Mouse (Mus musculus) MEL (cell line): ENCODE data around the gene 1700017B05Rik. TPM values are rescaled to one million over a fixed set of nuclear protein-coding genes. Genes with fewer than 3 reads are reported as not detected.

Source experiments
- DNase-seq: peaks from one replicate; pipeline ENCODE4 v3.0.0; 2011; ENCODE audit warnings: low read depth, low spot score
- H3K27ac ChIP-seq: 2 replicates; pipeline ENCODE4 v1.5.1; 2012; ENCODE audit warnings: low read depth, mild to moderate bottlenecking, control low read depth, low read length, moderate library complexity; ENCODE audit not compliant: control insufficient read depth
- H3K27me3 ChIP-seq, 2 experiments: fragments of 150-350 bp in 1 of 2; sonication (generic) in 1 of 2; 2 replicates each; pipeline ENCODE4 v1.6.1; 2012; ENCODE audit warnings: low read length in 2 of 2, mild to moderate bottlenecking in 2 of 2, improper control_type of control experiment in 1 of 2, moderate library complexity in 1 of 2; ENCODE audit not compliant: insufficient read depth in 2 of 2, control insufficient read depth in 1 of 2
- H3K36me3 ChIP-seq, 2 experiments: 2 replicates each; pipeline ENCODE4 v1.6.1; 2012 to 2014; ENCODE audit warnings: low read length in 2 of 2, improper control_type of control experiment in 1 of 2, inconsistent platforms in 1 of 2, mild to moderate bottlenecking in 1 of 2; ENCODE audit not compliant: insufficient read depth in 2 of 2, control insufficient read depth in 1 of 2
- H3K4me1 ChIP-seq, 2 experiments: fragments of 150-350 bp in 1 of 2; sonication (generic) in 1 of 2; 2 replicates each; pipeline ENCODE4 v1.6.1; 2012; ENCODE audit warnings: low read length in 2 of 2, improper control_type of control experiment in 1 of 2, mild to moderate bottlenecking in 1 of 2; ENCODE audit not compliant: insufficient read depth in 2 of 2, control insufficient read depth in 1 of 2
- H3K4me3 ChIP-seq, 2 experiments: fragments of 150-350 bp in 1 of 2; sonication (generic) in 1 of 2; 2 replicates each; pipeline ENCODE4 v1.5.1; 2012; ENCODE audit warnings: low read depth in 2 of 2, low read length in 2 of 2, mild to moderate bottlenecking in 2 of 2, moderate library complexity in 2 of 2, control low read depth in 1 of 2, improper control_type of control experiment in 1 of 2; ENCODE audit not compliant: control insufficient read depth in 1 of 2, insufficient read depth in 1 of 2
- H3K79me2 ChIP-seq: 2 replicates; pipeline ENCODE4 v1.6.1; 2012; ENCODE audit warnings: mild to moderate bottlenecking, low read length, moderate library complexity; ENCODE audit not compliant: control insufficient read depth, poor library complexity, insufficient read depth
- H3K9ac ChIP-seq: 2 replicates; pipeline ENCODE4 v1.6.1; 2012; ENCODE audit warnings: low read depth, mild to moderate bottlenecking, control low read depth, low read length, moderate library complexity; ENCODE audit not compliant: control insufficient read depth, poor library complexity, severe bottlenecking
- H3K9me3 ChIP-seq: fragments of 150-350 bp; sonication (generic); replicated peaks from 2 replicates; pipeline ENCODE4 v1.6.1; 2012; ENCODE audit warnings: mild to moderate bottlenecking, low read length, improper control_type of control experiment, moderate library complexity; ENCODE audit not compliant: insufficient read depth
- BHLHE40 ChIP-seq: IDR thresholded peaks from 2 replicates; pipeline ENCODE4 v1.6.1; 2012; ENCODE audit warnings: low read depth, mild to moderate bottlenecking, inconsistent platforms, low read length, improper control_type of control experiment, borderline replicate concordance
- CHD2 ChIP-seq: IDR thresholded peaks from 2 replicates; pipeline ENCODE4 v1.6.1; 2011; ENCODE audit warnings: low read length, improper control_type of control experiment
- ELF1 ChIP-seq: IDR thresholded peaks from 2 replicates; pipeline ENCODE4 v1.6.1; 2014; ENCODE audit warnings: low read depth, mild to moderate bottlenecking, inconsistent platforms, low read length, improper control_type of control experiment, moderate library complexity
- EP300 ChIP-seq, 2 experiments: IDR thresholded peaks; 2 replicates each; pipeline ENCODE4 v1.6.1; 2011; ENCODE audit warnings: improper control_type of control experiment in 2 of 2, low read length in 2 of 2, low read depth in 1 of 2, mild to moderate bottlenecking in 1 of 2
- ETS1 ChIP-seq: IDR thresholded peaks from 2 replicates; pipeline ENCODE4 v1.6.1; 2012; ENCODE audit warnings: low read depth, mild to moderate bottlenecking, inconsistent platforms, low read length, improper control_type of control experiment, moderate library complexity
- GABPA ChIP-seq: IDR thresholded peaks from 2 replicates; pipeline ENCODE4 v1.6.1; 2012; ENCODE audit warnings: low read depth, mild to moderate bottlenecking, inconsistent platforms, low read length, improper control_type of control experiment, moderate library complexity
- GATA1 ChIP-seq: IDR thresholded peaks from 2 replicates; pipeline ENCODE4 v1.6.1; 2011; ENCODE audit warnings: low read depth, low read length, improper control_type of control experiment
- HCFC1 ChIP-seq: IDR thresholded peaks from 2 replicates; pipeline ENCODE4 v1.6.1; 2012; ENCODE audit warnings: low read depth, mild to moderate bottlenecking, inconsistent platforms, low read length, improper control_type of control experiment, moderate library complexity
- JUND ChIP-seq: IDR thresholded peaks from 2 replicates; pipeline ENCODE4 v1.6.1; 2011; ENCODE audit warnings: low read depth, mild to moderate bottlenecking, improper control_type of control experiment, low read length
- KAT2A ChIP-seq: conservative IDR thresholded peaks from 2 replicates; pipeline ENCODE4 v1.6.1; 2012; ENCODE audit warnings: low read depth, low read length, improper control_type of control experiment, inconsistent platforms
- MAFK ChIP-seq: IDR thresholded peaks from 2 replicates; pipeline ENCODE4 v1.6.1; 2011; ENCODE audit warnings: low read depth, mild to moderate bottlenecking, low read length, improper control_type of control experiment, borderline replicate concordance
- MAX ChIP-seq: IDR thresholded peaks from 2 replicates; pipeline ENCODE4 v1.6.1; 2011; ENCODE audit warnings: low read length, improper control_type of control experiment
- MEF2A ChIP-seq: IDR thresholded peaks from 2 replicates; pipeline ENCODE4 v1.6.1; 2014; ENCODE audit warnings: low read depth, mild to moderate bottlenecking, inconsistent platforms, low read length, improper control_type of control experiment; ENCODE audit not compliant: poor library complexity, insufficient replicate concordance, severe bottlenecking; ENCODE audit errors: extremely low read depth
- MXI1 ChIP-seq: IDR thresholded peaks from 2 replicates; pipeline ENCODE4 v1.6.1; 2011; ENCODE audit warnings: mild to moderate bottlenecking, low read depth, low read length, improper control_type of control experiment
- MYC ChIP-seq: IDR thresholded peaks from 2 replicates; pipeline ENCODE4 v1.6.1; 2011; ENCODE audit warnings: low read depth, mild to moderate bottlenecking, low read length, improper control_type of control experiment, moderate library complexity
- NRF1 ChIP-seq: IDR thresholded peaks from 2 replicates; pipeline ENCODE4 v1.6.1; 2014; ENCODE audit warnings: low read depth, mild to moderate bottlenecking, inconsistent platforms, low read length, improper control_type of control experiment, moderate library complexity; ENCODE audit not compliant: poor library complexity, insufficient read depth, severe bottlenecking
- POLR2AphosphoS5 ChIP-seq: IDR thresholded peaks from 2 replicates; pipeline ENCODE4 v1.6.1; 2012; ENCODE audit warnings: low read depth, borderline replicate concordance, mild to moderate bottlenecking, inconsistent platforms, low read length, moderate library complexity, mixed read lengths
- RCOR1 ChIP-seq: IDR thresholded peaks from 2 replicates; pipeline ENCODE4 v1.6.1; 2012; ENCODE audit warnings: low read depth, mild to moderate bottlenecking, inconsistent platforms, low read length, improper control_type of control experiment
- SMC3 ChIP-seq: IDR thresholded peaks from 2 replicates; pipeline ENCODE4 v1.6.1; 2011; ENCODE audit warnings: low read depth, low read length, improper control_type of control experiment
- TAL1 ChIP-seq: IDR thresholded peaks from 2 replicates; pipeline ENCODE4 v1.6.1; 2012; ENCODE audit warnings: mild to moderate bottlenecking, inconsistent platforms, low read length, moderate library complexity, mixed read lengths
- TBP ChIP-seq: IDR thresholded peaks from 2 replicates; pipeline ENCODE4 v1.8.0; 2011; ENCODE audit warnings: low read depth, low read length, improper control_type of control experiment
- TCF12 ChIP-seq: IDR thresholded peaks from 2 replicates; pipeline ENCODE4 v1.6.1; 2014; ENCODE audit warnings: low read depth, mild to moderate bottlenecking, inconsistent platforms, low read length, improper control_type of control experiment, moderate library complexity
- UBTF ChIP-seq: IDR thresholded peaks from 2 replicates; pipeline ENCODE4 v1.6.1; 2012; ENCODE audit warnings: low read depth, mild to moderate bottlenecking, inconsistent platforms, low read length, improper control_type of control experiment, moderate library complexity, borderline replicate concordance; ENCODE audit not compliant: insufficient read depth
- USF1 ChIP-seq: IDR thresholded peaks from 2 replicates; pipeline ENCODE4 v1.6.1; 2014; ENCODE audit warnings: low read depth, mild to moderate bottlenecking, inconsistent platforms, low read length, improper control_type of control experiment, moderate library complexity
- USF2 ChIP-seq, 2 experiments: IDR thresholded peaks; 2 replicates each; pipeline ENCODE4 v1.6.1; 2011 to 2012; ENCODE audit warnings: improper control_type of control experiment in 2 of 2, low read length in 2 of 2, borderline replicate concordance in 1 of 2, inconsistent platforms in 1 of 2, low read depth in 1 of 2, mild to moderate bottlenecking in 1 of 2; ENCODE audit not compliant: insufficient read depth in 1 of 2
- ZC3H11A ChIP-seq: IDR thresholded peaks from 2 replicates; pipeline ENCODE4 v1.6.1; 2012; ENCODE audit warnings: low read depth, mild to moderate bottlenecking, inconsistent platforms, low read length, improper control_type of control experiment
- ZKSCAN1 ChIP-seq: IDR thresholded peaks from 2 replicates; pipeline ENCODE4 v1.6.1; 2012; ENCODE audit warnings: low read depth, mild to moderate bottlenecking, inconsistent platforms, low read length, improper control_type of control experiment, moderate library complexity
- polyA plus RNA-seq, 2 experiments: library from polyadenylated mRNA; stranded (reverse) in 1 of 2; unstranded in 1 of 2; fragments of >175 nt in 1 of 2; fragments of >200 nt in 1 of 2; gene quantifications; 2 replicates each; pipeline versions ENCODE4 v1.2.1 to v1.2.4; 2012; ENCODE audit warnings: low replicate concordance in 2 of 2, low read depth in 1 of 2; ENCODE audit not compliant: insufficient read length in 2 of 2, insufficient read depth in 1 of 2, missing spikeins in 1 of 2
- total RNA-seq: library from RNA; depleted of rRNA; stranded (reverse); fragments of 300-350 nt; gene quantifications from 2 replicates; pipeline ENCODE4 v1.2.3, GENCODE M21; 2012

The 1700017B05Rik gene
- total and polyA plus RNA-seq, 3 experiments = 52.7 to 76.5 TPM; not detected in 1

DNA sequence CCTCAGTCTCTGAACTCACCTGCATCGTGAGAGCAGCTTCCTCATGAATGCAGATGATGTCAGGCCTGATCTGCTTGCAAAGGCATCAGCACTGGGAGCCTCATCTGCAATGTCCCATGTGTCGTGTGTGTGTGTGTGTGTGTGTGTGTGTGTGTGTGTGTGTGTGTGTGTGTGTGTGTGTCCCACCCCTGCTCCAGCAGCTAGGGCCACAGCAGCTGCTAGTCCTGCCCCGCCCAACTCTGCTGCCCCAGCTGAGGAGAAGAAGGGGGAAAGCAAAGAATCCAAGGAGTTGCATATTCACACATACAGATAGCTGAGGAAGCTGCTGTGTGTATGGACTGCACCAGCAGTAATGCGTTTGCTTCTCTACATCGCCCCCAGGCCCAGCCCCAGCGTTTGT is 45.2 kb downstream of the 1700017B05Rik start:
- H3K9me3 ChIP-seq = no peaks in the 10 kb centered on the region
- no peak for TF ChIP-seq POLR2AphosphoS5
- no peak for TF ChIP-seq ETS1
- no peak for TF ChIP-seq MXI1
- TF ChIP-seq TCF12 = no peak
- TF ChIP-seq ELF1 = no peak
- TF ChIP-seq ZKSCAN1 = no peak
- no peak for TF ChIP-seq MAX
- TF ChIP-seq MEF2A = no peak
- TF ChIP-seq KAT2A = no peak
- H3K79me2 ChIP-seq = no peaks in the 10 kb centered on the region
- H3K4me3 ChIP-seq = no peak overlapping the region
- H3K4me1 ChIP-seq = peaks cover 15 to 22% of the 10 kb centered on the region in 2 experiments
- peaks cover 0 to 23% of the 10 kb centered on the region in 2 experiments; a peak in 2 of 4 replicates for H3K36me3 ChIP-seq
- no peaks in the 10 kb centered on the region for H3K27me3 ChIP-seq
- H3K27ac ChIP-seq = no peak overlapping the region
- no peak for DNase-seq
- H3K9ac ChIP-seq = no peak overlapping the region

DNA sequence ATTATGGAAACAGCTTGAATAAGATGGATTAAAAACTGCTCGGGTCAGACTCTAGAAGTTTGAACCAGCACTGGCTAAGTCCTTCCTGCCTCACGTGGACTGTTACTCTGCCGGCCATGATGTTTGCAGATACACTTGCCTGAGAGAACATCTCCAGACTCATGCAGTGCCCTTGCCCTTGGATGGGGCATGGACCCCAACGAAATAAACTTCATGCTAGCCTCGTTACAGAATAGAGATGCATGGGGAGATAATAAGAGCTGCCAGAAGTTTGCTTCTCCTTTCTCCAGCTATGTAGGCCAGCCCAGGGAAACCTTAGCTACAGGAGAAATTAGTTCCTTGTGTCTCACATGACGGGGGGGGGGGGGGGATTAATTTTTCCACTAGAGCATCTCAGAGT is 47.9 kb downstream of the 1700017B05Rik start:
- Histone ChIP-seq H3K4me3 (no peak overlapping the region), H3K36me3 (peaks cover 0 to 23% of the 10 kb centered on the region in 2 experiments; a peak in 2 of 4 replicates)
- peak; percentile 61 for DNase-seq
- TF ChIP-seq ELF1 = no peak
- no peak for TF ChIP-seq GABPA
- peak; percentile 77 for TF ChIP-seq GATA1
- TF ChIP-seq USF1 = peak; percentile 38; the same call in 1 of the 2 replicates
- no peak for TF ChIP-seq RCOR1
- TF ChIP-seq UBTF = no peak
- no peak for TF ChIP-seq MEF2A
- TF ChIP-seq BHLHE40 = no peak
- peak; percentile 58 for TF ChIP-seq MAX
- no peak for TF ChIP-seq TCF12
- 0 out of 2 replicates have a peak, but pooled peaks have one; percentile 17 for TF ChIP-seq MXI1
- peak; percentile 41; the same call in 1 of the 2 replicates for TF ChIP-seq MYC
- no peak for TF ChIP-seq HCFC1
- TF ChIP-seq ZC3H11A = no peak
- TF ChIP-seq EP300 (IDR thresholded peaks at IDR 0.05; ENCODE audit: low read depth in 1 of 2, low read length in 2 of 2) = peak in 1 of 2 experiments; percentile 38; a peak in 2 of 4 replicates
- TF ChIP-seq SMC3 = 0 out of 2 replicates have a peak, but pooled peaks have one; percentile 7
- no peak for TF ChIP-seq TBP
- TF ChIP-seq CHD2 = no peak
- TF ChIP-seq TAL1 = no peak
- TF ChIP-seq USF2 (IDR thresholded peaks at IDR 0.05; ENCODE audit: borderline replicate concordance in 1 of 2, insufficient read depth in 1 of 2, low read depth in 1 of 2, low read length in 2 of 2) = no peak
- no peak for TF ChIP-seq NRF1
- no peak for TF ChIP-seq MAFK
- TF ChIP-seq JUND = no peak
- TF ChIP-seq, all 39 proteins: peak for 7
- H3K27me3 ChIP-seq = no peaks in the 10 kb centered on the region
- peak overlapping the region; percentile 43; the same call in 1 of the 2 replicates for H3K9ac ChIP-seq
- no peaks in the 10 kb centered on the region for H3K79me2 ChIP-seq
- H3K4me1 ChIP-seq = peaks cover 15 to 22% of the 10 kb centered on the region in 2 experiments
- peak overlapping the region; percentile 17; the same call in 1 of the 2 replicates for H3K27ac ChIP-seq
- H3K9me3 ChIP-seq = no peaks in the 10 kb centered on the region
